Mouse (Mus musculus): ENCODE measurements around the gene Clca4b. TPM values are rescaled to one million over a fixed set of nuclear protein-coding genes. Genes with fewer than 3 reads are reported as not detected.

Gene Clca4b
- polyA plus RNA-seq (2015; fragmentation: Nextera tagmentation; extraction: Ambion mirVana) = not detected in 2 replicates

DNA sequence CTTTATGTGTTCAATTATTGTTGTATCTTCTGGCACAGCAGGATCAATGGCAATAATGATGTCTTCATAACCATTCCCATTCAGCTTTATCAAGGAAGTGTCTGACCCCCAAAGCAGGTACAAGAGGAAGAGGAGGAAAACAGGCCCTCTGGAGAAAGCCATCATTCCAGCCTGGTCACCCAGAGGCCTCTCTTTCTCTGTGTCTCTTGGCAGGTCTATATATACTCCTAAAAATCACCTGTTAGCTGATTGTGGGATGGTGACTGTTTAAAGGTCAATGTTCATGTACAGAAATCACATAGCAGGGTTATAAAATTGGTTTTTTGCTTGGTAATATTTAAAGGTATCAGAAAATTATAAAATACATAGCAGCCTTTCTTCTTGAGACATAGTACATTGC lies at the start of gene Clca4b:
TSS of gene Clca4b (minus strand) at position 195 of the 400 bp plus-strand sequence.
- TF ChIP-seq CTCF (IDR thresholded peaks at IDR 0.05; ENCODE audit: low read depth) (no peak), EP300 (optimal IDR thresholded peaks at IDR 0.05) (no peak)
- Histone ChIP-seq H3K4me1 (replicated peaks; ENCODE audit: control insufficient read depth, insufficient read depth) (no peaks in the 10 kb centered on the region), H3K9me3 (ENCODE audit: control insufficient read depth, low read length) (no peaks in the 10 kb centered on the region), H3K27ac (replicated peaks) (no peak within 1 kb of the TSS), H3K4me2 (replicated peaks; ENCODE audit: low read depth) (no peak within 1 kb of the TSS), H3K4me3 (ENCODE audit: low read depth, low read length) (no peak within 1 kb of the TSS), H3K36me3 (ENCODE audit: control insufficient read depth, insufficient read depth, low read length) (no peaks in the 10 kb centered on the region), H3K27me3 (ENCODE audit: control insufficient read depth, insufficient read depth, low read length) (no peaks in the 10 kb centered on the region), H3K9ac (ENCODE audit: low read length) (no peak within 1 kb of the TSS)
- ATAC-seq (ENCODE audit: low FRiP score, low TSS enrichment) (no peak), DNase-seq (ENCODE audit: low spot score) (no peak)

DNA sequence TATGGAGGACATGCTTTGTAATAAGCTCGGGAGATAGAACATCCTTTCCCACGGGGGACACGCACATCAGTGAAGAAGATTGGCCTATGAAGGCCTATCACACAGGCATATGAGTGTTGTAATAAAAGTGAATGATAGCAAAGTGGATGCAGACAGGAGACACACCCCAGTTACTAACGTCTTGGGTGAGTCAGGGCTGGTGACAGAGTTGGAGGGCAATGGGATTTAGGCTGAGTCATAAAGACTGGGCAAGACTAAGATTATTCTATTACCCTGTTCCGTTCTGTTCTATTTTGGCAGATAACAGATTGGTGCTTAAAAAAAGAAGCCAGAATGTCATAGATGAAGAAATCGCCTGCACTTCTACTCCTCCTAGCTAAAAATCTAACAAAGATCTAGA lies 48.2 kb upstream of the Clca4b start:
- DNase-seq (ENCODE audit: low spot score) (no peak), ATAC-seq (ENCODE audit: low FRiP score, low TSS enrichment) (peak; percentile 69; the same call in 1 of the 2 replicates)
- Histone ChIP-seq H3K36me3 (ENCODE audit: control insufficient read depth, insufficient read depth, low read length) (no peaks in the 10 kb centered on the region), H3K9ac (ENCODE audit: low read length) (no peak overlapping the region), H3K9me3 (ENCODE audit: control insufficient read depth, low read length) (no peaks in the 10 kb centered on the region), H3K4me3 (ENCODE audit: low read depth, low read length) (no peak overlapping the region), H3K27ac (replicated peaks) (no peak overlapping the region), H3K27me3 (ENCODE audit: control insufficient read depth, insufficient read depth, low read length) (no peaks in the 10 kb centered on the region), H3K4me1 (replicated peaks; ENCODE audit: control insufficient read depth, insufficient read depth) (no peaks in the 10 kb centered on the region), H3K4me2 (replicated peaks; ENCODE audit: low read depth) (no peak overlapping the region)
- TF ChIP-seq EP300 (optimal IDR thresholded peaks at IDR 0.05) (no peak), CTCF (IDR thresholded peaks at IDR 0.05; ENCODE audit: low read depth) (no peak)
- 75% methylated on average over 6 of the region's 6 CpGs for WGBS

DNA sequence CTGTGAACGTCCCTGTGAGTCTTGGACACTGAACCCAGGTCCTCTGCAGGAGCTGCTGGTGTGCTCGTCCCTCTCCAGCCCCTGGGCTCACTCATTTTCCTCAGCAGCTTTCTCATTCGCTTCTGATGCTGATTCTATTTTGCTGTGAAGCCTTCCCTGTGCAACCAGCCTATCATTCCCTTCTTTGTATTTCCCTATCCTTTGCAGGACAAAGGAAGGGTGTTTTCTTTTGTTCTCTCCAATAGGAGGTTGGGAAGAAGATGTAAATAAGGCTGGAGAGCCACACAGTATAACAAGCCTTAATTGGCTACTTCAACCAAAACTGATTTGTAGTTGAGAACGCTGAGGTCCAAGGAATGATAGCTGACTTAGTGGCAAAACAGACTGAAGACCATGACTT lies 45.3 kb upstream of the Clca4b start:
- no peaks in the 10 kb centered on the region for H3K4me1 ChIP-seq (replicated peaks; ENCODE audit: control insufficient read depth, insufficient read depth)
- H3K4me3 ChIP-seq (ENCODE audit: low read depth, low read length) = no peak overlapping the region
- no peaks in the 10 kb centered on the region for H3K36me3 ChIP-seq (ENCODE audit: control insufficient read depth, insufficient read depth, low read length)
- H3K9me3 ChIP-seq (ENCODE audit: control insufficient read depth, low read length) = no peaks in the 10 kb centered on the region
- no peak overlapping the region for H3K27ac ChIP-seq (replicated peaks)
- H3K9ac ChIP-seq (ENCODE audit: low read length) = no peak overlapping the region
- ATAC-seq (ENCODE audit: low FRiP score, low TSS enrichment) = no peak
- no peaks in the 10 kb centered on the region for H3K27me3 ChIP-seq (ENCODE audit: control insufficient read depth, insufficient read depth, low read length)
- no peak overlapping the region for H3K4me2 ChIP-seq (replicated peaks; ENCODE audit: low read depth)
- 51% methylated on average over 4 of the region's 4 CpGs for WGBS
- no peak for DNase-seq (ENCODE audit: low spot score)
- TF ChIP-seq EP300 (optimal IDR thresholded peaks at IDR 0.05) (no peak), CTCF (IDR thresholded peaks at IDR 0.05; ENCODE audit: low read depth) (no peak)

DNA sequence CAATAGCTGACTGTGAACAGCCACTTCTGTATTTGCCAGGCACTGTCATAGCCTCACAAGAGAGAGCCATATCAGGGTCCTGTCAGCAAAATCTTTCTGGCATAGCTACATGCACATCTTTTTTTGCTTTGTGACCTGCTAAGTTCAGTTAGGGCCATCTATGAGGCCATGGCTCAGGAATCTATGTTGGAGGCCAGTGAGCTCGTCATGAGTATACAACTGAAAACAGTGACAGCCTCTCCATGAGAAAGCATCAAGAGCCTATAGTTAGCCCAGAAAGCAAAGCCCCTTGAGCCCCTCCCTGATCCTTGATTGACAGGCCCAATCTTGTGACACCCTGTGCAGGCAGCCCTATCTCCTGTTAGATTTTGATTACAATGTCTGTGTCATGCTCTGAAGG lies 43.8 kb upstream of the Clca4b start:
- DNase-seq (ENCODE audit: low spot score) = no peak

DNA sequence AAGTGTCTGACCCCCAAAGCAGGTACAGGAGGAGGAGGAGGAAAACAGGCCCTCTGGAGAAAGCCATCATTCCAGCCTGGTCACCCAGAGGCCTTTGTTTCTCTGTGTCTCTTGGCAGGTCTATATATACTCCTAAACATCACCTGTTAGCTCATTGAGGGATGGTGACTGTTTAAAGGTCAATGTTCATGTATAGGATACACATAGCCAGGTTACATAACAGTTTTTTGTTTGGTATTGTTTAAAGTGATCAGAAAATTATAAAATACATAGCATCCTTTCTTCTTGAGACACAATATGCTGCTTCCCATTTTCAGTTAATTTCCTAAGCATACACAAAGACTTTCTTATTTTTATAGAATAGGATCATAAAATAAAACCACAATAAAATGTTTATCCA lies 42.6 kb upstream of the Clca4b start, which contains the start of gene Clca4a:
TSS of gene Clca4a (minus strand) at position 101 of the 400 bp plus-strand sequence.
- Histone ChIP-seq H3K27ac (replicated peaks) (no peak within 1 kb of the TSS), H3K27me3 (ENCODE audit: control insufficient read depth, insufficient read depth, low read length) (no peaks in the 10 kb centered on the region), H3K9me3 (ENCODE audit: control insufficient read depth, low read length) (no peaks in the 10 kb centered on the region), H3K9ac (ENCODE audit: low read length) (no peak within 1 kb of the TSS), H3K4me2 (replicated peaks; ENCODE audit: low read depth) (no peak within 1 kb of the TSS), H3K36me3 (ENCODE audit: control insufficient read depth, insufficient read depth, low read length) (no peaks in the 10 kb centered on the region), H3K4me3 (ENCODE audit: low read depth, low read length) (no peak within 1 kb of the TSS), H3K4me1 (replicated peaks; ENCODE audit: control insufficient read depth, insufficient read depth) (no peaks in the 10 kb centered on the region)
- no peak for ATAC-seq (ENCODE audit: low FRiP score, low TSS enrichment)
- DNase-seq (ENCODE audit: low spot score) = no peak
- TF ChIP-seq EP300 (optimal IDR thresholded peaks at IDR 0.05) = no peak
- TF ChIP-seq CTCF (IDR thresholded peaks at IDR 0.05; ENCODE audit: low read depth) = no peak

More for the DNA sequence above, 43.8 kb upstream of the Clca4b start:
- TF ChIP-seq CTCF (IDR thresholded peaks at IDR 0.05; ENCODE audit: low read depth) (no peak), EP300 (optimal IDR thresholded peaks at IDR 0.05) (no peak)
- WGBS = 79% methylated on average over 1 of the region's 1 CpGs
- no peak overlapping the region for H3K9ac ChIP-seq (ENCODE audit: low read length)
- H3K27me3 ChIP-seq (ENCODE audit: control insufficient read depth, insufficient read depth, low read length) = no peaks in the 10 kb centered on the region
- ATAC-seq (ENCODE audit: low FRiP score, low TSS enrichment) = no peak
- no peak overlapping the region for H3K27ac ChIP-seq (replicated peaks)
- H3K4me1 ChIP-seq (replicated peaks; ENCODE audit: control insufficient read depth, insufficient read depth) = no peaks in the 10 kb centered on the region
- H3K9me3 ChIP-seq (ENCODE audit: control insufficient read depth, low read length) = no peaks in the 10 kb centered on the region
- H3K36me3 ChIP-seq (ENCODE audit: control insufficient read depth, insufficient read depth, low read length) = no peaks in the 10 kb centered on the region
- no peak overlapping the region for H3K4me2 ChIP-seq (replicated peaks; ENCODE audit: low read depth)
- no peak overlapping the region for H3K4me3 ChIP-seq (ENCODE audit: low read depth, low read length)

DNA sequence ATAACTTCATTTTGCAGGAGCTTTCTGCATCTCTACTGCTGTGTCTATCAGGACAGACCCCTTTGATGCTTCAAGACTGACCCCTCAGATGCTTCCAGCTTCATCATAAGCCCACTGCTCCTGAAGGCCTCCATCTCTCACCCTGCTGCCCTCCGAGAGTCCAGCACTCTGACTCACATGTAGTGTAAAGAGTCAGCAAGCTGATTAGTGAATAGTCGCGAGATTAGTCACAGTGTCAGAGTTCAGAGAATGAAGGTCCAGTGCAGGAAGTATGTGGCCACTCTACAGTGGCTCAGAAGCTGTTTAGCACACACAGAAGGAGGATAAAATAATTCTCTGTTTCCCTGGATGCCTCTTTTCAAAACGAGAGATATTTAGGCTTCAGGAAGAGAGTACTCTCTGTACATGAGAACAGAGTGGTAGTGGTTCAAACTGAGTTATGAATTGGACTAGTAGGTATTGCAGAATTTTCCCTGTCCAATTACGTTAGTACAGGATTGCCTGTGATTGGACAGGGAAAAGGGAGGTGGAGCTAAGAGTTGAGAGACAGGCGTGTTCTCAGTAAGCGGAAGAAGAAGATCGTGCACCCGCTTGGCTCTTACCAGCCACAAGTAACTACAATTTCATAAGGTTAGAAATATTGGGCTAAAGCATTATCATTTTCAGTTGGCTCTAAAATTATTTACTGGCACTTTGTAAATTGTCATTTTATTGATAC lies 39.4 kb upstream of the Clca4b start:
- no peak overlapping the region for H3K4me3 ChIP-seq (ENCODE audit: low read depth, low read length)
- WGBS = 67% methylated on average over 9 of the region's 9 CpGs
- H3K27me3 ChIP-seq (ENCODE audit: control insufficient read depth, insufficient read depth, low read length) = no peaks in the 10 kb centered on the region
- ATAC-seq (ENCODE audit: low FRiP score, low TSS enrichment) = peak; percentile 97
- no peak overlapping the region for H3K4me2 ChIP-seq (replicated peaks; ENCODE audit: low read depth)
- no peaks in the 10 kb centered on the region for H3K4me1 ChIP-seq (replicated peaks; ENCODE audit: control insufficient read depth, insufficient read depth)
- no peak overlapping the region for H3K9ac ChIP-seq (ENCODE audit: low read length)
- no peak overlapping the region for H3K27ac ChIP-seq (replicated peaks)
- no peaks in the 10 kb centered on the region for H3K36me3 ChIP-seq (ENCODE audit: control insufficient read depth, insufficient read depth, low read length)
- TF ChIP-seq CTCF (IDR thresholded peaks at IDR 0.05; ENCODE audit: low read depth) (no peak), EP300 (optimal IDR thresholded peaks at IDR 0.05) (no peak)
- no peaks in the 10 kb centered on the region for H3K9me3 ChIP-seq (ENCODE audit: control insufficient read depth, low read length)
- peak; percentile 28 for DNase-seq (ENCODE audit: low spot score)

Measured in stomach, postnatal 0 days (tissue).